Mouse (Mus musculus) thymus, postnatal 10 days (tissue): ENCODE results near the gene Sec24b.

ENCODE experiments used
- DNase-seq, 2 experiments: peaks; one replicate each; pipeline ENCODE4 v3.0.0; 2021; ENCODE audit warnings: low spot score in 2 of 2

The Sec24b gene

DNA sequence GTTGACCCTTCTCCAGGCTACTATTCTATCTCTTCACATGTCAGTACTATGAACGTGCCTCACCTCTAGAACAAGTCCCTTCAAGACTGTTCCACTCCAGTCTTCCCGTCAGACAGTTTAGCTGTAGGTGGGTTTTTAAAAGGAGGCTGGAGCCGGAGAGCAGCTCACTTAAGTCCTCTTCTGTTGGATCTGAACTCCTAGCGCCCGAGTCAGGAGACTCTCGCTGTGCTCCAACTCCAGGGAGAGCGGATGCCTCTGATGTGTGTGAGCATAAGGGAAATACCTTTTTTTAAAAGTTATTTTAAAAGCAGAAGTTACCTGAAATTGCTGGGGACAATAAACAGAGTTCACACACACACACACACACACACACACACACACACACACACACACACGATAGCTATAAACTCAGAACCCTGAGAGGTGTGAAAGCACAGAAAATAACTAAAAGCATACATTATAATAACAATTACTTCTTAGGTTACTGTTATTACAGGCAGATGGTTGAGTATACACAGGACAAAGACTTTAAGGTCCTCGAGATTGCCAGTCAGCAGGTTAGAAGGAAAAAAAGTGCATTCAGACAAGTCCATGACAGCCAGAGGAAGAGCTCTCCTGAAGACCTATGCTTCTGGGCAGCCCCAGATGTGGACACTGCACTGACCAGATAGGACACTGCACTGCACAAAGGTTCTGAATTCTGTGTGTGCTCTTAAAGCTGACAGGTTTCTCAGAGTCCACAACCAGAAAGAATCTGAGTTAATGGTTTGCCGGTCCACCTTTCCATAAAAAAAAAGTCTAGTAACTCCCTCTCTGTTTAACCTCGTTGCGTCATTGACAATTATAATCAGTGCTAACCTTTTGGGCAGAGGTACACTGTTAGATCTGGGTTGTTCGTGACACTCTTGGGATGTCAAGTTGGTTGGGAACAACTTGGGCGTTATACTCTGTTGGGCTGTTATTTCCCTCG is 5.7 kb downstream of the Sec24b start:
- no peak for DNase-seq

DNA sequence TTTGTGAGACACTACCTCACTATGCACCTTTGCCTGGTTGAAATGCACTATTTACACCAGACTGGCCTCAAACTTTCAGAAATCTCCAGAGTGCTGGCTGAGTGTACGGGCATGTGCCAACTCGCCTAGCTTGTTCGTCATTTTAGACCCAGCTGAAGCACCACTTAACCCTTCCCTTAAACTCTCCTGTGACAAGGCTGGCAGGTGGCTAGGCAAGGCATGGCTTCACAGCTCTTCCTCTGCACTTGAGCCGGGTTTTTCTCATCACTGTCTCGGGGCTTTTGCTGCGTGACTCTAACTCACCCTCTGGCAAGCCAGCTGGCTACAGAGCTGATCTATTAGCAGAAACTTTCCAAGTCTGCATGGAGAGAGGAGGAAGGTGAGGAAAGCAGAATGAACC is 6.8 kb downstream of the Sec24b start:
- DNase-seq = no peak

DNA sequence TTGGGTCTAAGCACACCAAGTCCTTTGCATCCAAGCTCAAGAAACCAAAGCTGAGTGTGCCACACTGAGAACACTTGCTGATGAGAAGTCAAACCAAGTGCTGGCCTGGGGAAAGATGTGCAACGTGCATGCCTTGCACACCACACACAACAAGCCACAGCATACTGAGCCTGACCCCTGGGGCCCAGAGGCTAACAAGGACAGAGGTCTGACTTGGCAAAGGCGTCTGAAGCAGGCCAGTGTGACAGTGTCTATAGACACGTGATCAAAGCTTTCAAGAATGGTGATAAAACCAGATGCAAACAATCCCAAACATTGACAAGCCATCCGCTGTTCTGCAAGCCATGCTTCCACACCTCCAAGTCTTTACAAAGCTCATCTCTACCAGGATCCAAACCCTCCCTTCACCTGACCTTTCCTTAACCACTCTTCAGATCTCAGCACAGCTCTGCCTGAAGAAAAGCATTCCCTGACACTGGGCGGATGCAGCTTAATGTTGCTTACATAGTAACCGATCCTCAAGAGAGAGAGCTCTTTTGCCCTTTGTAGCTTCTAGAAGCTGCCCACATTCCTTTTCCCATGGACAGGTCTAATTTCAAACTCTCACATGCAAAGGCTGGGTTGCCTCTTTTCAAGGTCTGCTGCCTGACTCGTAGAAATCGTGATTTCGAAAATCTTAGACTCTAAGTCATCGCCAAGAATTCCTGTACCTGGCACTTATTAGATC is 7.8 kb downstream of the Sec24b start:
- DNase-seq = no peak

DNA sequence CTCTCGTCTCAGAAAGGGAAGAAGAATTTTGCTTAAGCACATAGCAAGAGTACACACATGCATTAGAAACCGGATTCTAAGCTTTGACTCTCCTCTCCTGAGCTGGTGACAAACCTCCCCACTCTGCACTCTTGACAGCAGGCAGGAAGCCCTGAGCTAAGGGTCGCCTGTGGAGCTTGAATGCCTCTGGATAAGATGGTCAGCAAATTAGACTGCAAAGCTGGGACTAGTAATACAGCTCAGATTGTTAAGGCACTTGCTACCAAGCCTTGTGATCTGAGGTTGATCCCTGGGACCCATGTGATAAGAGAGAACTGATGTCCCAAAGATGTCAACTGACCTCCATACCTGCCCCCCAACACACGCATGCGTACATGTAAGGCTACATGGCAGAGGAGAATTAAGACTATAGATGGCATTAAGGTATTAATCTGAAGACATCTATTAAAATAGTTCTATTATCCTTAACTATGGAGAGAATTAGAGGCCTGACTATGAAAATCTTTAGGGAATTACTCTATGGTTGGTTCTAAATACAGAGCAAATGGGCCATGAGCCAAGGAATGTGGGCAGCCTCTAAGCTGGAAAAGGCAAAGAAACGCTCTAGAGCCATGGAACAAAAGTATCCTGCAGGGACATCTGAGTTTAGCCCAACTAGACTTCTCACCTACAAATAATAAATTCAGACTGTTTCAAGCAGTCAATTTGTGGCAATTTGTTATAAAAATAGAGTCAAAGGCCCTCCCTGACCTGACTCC is 8.6 kb downstream of the Sec24b start:
- DNase-seq = no peak

DNA sequence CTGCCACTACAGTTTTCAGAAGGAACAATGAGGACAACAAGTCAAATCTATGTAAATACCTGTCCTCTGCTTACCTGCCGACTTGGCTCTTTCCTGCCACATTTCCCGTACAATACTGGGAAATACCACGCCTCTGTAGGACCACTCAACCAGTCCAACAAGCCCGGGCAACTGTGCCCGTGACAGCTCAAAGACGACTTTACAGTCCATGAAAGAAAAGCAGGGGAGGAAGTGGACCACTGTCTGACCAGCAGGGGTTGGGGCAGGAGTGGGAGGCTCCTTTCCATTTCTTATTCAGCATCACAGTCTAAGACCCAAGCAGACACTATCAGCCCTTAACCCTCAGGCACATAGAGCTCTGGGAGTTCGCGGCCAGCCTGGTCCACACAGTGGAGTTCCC is 9.2 kb downstream of the Sec24b start:
- DNase-seq = no peak

DNA sequence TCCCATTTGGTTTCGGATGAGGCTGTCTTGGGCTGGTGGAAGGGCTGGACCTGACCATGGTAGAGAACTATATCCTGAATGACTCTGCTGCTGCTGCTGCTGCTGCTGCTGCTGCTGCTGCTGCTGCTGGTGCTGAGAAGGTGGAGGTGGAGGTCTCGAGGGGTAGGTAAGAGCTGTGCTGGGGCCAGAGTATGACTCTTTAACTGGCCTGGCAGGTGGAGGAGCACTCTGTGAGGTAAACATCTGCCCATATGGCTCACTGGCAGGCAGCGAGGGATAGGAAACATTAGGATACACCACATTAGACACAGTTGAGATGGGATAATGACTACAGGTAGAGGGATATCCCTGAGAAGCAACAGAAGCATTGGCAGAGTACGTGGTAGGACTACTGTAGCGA is 20.6 kb downstream of the Sec24b start:
- DNase-seq = no peak

DNA sequence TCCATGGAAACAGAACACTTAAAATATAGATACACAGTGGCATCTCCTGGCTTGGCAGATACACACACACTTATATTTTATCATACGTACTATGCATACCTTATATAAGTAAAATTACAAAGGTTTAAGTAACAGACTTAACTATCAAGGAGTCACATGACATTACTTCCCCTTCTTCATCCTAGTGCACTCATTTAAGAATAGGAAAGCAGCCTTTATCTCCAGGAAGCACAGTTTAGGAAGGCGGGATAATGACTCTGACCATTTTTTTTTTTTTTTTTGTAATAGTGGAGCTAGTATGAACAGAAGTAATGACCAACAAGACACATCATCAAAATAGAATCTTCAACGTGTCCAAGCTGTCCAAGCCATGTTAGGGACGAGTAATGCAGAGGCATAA is 21.3 kb downstream of the Sec24b start:
- DNase-seq = no peak

DNA sequence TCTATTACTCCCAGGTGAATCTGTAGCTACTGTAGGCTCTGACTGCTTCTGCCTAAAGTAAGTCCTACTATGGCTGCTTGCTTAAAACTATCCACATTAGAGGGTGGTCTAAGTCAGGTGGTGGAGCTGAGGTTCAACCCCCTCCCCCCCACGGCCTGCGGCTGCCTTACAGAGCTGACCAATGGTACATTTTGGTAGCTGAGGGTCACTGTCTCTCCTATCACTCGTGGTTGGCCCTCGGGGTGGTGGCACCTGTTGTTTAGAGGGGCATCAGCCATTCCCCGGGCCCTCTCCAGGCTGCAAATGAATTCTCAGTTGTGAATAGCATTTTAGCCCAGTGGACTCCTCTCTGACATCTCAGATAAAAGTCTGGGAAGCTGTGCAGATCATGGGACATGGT is 32.6 kb downstream of the Sec24b start:
- DNase-seq = no peak

DNA sequence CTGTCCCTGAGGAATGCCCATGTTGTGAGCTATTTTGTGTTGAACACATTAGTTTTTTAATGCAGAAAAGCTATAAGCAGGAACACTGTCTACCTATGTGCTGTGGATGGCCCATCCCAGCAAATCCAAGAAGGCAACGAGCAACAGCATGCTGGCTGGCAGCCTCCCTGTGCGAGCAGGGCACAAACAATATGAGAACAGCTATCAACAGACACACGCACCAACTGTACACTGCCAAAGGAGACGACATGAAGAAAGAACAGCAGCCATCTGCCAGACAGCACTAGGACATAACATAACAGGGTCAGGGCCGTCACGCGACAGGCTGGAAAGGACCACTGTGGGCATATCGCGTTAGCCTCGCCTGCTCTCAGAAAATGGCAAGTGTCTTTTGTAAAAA is 35.2 kb downstream of the Sec24b start:
- DNase-seq = no peak

DNA sequence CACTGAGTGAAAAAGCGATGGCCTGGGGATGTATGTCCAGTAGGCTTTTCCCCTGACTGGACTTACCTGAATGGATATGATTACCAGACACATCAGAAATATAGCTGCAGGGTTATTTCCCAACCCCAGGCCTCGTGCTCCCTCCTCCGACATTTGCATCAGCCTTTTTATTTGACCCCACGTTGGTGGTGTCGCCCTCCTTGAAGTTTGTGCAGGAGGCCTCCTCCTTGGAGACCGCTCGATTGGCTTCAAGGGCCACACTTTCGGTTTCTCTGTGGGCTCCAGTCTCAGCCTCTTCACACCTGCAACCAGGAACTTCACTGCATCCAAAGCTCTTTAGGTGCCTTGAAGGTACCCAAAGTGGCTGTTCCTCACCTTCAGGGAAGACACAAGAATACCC is 35.8 kb downstream of the Sec24b start:
- DNase-seq = no peak

DNA sequence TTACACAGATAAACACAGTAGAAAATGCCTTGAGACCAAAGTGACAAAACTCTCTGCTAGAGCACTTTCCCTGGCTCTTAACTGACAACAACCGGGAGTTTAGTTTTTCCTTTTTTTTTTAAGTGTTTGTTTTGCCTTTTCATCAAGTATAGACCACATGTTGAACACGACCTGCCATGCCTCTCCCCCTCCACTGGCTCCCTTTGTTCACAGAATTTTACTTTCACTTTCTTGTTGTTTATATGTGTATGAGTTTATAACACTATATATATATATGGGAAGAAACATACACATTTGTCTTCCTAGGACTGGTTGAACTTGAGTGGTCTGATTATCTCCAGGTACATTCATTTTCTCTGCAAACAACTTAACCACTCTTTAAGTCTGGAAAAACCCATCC is 48.4 kb downstream of the Sec24b start:
- no peak for DNase-seq

DNA sequence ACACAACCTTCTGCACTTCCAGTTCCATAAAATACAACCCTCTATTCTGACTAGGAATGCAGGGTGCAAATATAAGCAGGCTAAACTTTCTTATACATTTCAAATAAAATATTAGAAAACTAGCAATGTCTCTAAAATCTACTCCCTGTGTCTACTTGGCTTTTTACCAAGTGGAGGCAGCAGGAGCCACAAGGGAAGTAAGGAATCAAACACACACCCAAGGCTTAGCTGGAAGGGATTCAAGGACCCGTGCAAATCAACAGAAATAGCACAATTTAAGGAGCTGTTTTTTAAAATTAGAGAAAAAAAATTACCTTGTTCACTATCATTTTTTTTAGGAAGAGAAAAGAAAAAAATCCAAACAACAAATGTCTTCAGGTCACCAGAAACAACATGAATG is 50.1 kb downstream of the Sec24b start:
- no peak for DNase-seq

DNA sequence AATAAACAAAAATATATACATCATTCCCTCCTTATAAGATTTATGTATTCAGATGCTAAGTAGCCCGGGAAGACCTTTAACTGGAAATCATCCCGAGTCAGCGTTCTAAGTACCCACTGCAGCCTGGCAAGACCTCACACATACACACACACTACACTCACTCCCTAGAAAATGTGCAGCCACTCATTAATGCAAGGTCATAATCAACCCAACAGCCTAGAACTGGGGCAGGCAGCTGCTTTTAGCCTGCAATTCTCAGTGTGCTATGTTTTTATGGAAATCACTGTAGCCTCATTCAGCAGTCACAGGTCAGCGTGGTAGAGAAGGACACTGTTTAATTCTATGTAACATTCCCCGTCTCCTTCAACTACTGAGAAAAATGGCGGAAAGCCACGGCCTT is 55.2 kb downstream of the Sec24b start:
- DNase-seq = no peak

DNA sequence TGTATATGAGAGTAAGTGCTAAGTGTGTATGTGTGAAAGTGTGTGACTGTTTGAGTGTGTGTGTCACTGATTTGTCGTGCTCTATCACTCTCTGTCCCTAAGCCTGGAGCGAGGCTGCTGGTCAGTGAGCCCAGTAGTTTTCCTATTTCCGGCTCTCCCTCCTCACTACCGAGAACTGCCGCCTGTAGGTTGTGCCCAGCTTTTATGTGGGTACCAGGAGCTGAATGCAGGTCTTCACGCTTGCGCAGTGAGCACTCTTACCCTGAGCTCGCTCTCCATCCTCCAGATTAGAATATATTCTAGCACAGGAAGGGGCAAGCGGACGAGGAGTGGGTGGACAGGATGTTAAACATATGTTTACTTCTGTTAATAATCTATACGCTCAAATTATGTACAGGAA is 60.4 kb downstream of the Sec24b start:
- DNase-seq = no peak

DNA sequence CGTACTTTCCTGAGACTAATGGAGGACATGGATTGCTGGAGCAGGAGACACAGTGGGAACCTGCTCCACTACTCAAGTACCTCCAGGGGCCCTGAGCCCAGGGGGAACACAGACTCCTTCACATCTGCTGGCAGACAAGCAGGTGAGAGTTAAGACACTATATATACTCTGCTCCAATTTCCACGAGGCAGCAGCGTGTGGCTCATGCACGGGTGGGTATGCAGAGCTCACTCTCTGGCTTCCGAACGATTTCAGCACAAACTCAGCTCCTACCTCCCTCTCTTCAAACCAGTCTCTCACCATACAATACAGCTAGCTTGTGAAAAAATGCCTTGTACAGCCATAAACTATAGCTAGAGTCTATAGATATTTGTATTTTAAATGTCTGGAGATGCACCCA is 62.8 kb downstream of the Sec24b start:
- no peak for DNase-seq

DNA sequence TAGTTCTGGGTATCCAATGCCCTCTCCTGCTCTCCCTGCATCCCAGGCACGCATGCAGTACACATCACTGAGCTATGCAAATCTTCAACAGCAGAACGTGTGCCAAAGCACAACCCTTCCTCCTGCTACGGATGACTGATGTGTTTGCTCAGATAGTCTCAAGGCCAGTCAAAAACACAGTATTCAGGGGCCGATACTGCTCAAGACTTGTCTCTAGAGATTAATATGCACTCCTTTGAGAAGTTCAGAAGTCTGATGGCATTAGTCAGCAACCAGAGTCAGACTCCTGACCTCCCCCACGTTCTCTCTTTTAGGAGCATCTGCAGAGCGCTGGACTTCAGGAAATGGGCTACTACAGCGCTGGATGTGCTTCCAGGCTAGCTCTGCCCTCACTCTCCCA is 63.4 kb downstream of the Sec24b start:
- no peak for DNase-seq

DNA sequence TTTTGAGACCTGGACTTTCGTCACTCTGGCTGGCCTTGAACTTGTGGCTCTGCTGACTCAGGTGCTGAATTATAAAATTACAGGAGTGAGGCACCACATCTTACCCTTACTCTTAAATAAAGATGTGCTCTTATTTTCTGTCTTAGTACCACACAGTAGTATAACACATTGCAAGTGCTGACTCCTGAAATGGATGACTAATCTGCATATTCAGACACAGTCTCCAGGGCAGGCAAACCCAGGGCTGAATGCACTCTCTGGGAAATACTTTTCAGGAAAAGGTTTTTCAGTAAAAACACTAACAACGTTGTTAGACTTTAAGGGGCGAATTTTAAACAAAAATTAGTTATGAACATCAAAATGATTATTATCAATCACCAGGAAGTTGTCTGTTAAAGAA is 64.0 kb downstream of the Sec24b start:
- DNase-seq = no peak

DNA sequence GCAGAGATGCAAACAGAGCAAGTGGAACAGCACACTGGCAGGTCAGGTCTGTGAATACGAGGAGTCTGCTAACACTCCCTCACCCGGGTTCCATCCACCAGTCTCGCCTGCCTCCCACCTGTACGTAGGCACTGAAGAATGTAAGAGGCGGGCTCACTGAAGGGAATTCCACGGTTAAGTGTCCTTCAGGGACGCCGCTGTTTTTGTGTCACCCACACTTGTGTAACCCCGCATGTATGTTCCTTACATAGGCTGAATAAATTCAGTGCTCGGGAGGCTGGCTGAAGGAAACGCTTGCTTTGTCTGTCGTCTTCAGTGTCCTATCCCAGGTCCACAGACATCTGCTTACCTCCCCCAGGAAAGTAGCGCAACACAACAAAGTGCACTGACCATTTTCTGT is 74.1 kb downstream of the Sec24b start:
- no peak for DNase-seq

DNA sequence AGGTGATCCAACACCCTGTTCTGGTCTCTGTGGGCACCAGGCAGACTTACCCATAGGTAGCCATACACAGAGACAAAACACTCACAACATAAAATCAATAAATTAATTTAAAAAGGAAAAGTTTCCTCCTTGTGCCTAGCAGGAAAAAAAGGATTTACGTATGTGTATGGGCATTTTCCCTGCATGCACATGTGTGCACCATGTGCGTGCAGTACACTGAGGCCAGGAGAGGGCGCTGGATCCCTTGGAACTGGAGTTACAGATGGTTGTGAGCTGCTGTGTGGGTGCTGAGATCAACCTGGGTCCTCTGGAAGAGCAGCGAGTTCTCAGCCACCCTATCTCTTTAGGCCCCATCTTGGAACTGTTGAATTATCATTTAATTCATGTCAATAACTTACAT is 76.0 kb downstream of the Sec24b start:
- DNase-seq = no peak

DNA sequence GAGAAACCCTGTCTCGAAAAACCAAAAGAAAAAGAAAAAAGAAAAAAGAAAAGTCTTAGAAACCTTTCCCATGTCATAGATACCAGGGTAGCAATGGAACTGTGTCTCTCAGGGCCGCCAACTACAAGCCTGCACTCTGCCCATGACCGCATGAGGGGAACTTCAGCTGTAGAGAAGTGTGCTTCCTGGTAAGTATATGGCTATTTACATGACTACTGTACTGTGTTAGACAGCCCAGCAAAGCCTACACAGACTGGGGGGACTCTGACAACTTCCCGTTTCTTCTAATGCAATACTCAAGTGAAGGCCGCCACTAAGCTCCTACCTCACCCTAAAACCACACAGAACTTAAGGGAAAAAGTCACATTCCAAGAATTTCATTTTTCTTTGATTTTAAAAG is 76.6 kb downstream of the Sec24b start:
- no peak for DNase-seq

DNA sequence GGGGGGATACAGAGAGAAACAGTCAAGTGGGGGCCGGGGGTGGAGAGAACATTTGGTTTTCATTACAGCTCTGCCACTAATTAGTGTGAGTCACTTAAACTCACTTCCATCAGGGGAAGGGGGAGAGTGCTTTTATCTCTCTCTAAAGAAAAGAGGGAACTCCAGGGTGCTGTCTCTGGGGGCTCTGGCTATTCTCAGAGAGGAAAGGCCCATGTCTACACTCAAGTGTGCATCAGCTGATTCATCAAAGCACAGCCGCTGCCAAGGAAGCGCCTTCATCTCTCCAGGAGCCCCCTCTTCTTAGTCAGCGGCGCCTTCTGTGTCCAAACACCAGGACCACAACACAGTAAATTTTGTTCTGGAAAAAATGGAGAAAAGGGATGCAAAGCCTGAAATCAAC is 79.1 kb downstream of the Sec24b start:
- DNase-seq = no peak

DNA sequence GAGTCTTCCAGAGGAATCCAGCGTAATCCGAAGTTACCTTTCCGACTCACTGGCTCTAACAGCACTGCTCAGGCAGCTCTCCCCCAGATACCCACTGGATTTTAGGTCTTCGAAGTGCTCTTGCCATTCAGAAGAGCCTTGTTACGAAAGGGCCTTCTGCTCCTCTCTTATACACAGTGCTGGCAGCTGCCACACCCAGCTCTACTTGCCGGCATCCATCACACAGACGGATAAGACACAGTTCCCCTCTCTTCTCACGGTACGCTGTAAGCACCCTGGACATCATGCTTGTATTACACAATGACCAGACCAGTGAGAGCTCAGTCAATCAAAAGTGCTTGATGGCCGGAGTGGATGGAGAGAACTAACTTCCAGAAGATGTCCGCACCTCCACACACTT is 79.6 kb downstream of the Sec24b start:
- DNase-seq = no peak

DNA sequence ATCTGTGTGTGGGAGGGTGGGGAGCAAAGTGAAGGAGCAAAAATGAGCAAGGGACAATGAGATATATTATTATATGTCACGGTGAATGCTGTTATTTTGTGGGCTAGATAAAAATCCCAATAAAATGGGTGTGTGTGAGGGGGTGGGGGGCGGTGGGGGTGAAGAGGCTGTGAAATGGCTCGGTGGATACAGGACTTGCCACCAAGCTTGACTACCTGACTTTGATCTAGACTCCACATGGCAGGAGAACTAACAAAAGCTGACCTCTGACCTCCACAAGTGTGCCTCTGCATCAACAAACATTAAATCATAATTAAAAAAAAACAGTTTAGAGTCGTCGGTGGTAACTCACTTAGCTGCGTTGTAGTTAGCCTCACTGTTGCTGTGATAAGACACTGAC is 81.8 kb downstream of the Sec24b start:
- no peak for DNase-seq
